30 mouse cellular contexts compared by ENCODE assay signal in genomic region chr5:92252031-92252430, GRCm38 (mm10). TPM values are rescaled to one million over a fixed set of nuclear protein-coding genes. Genes with fewer than 3 reads are reported as not detected.
"Had no signal": no experiment of that assay in that cellular context is flagged by ENCODE, and none has a peak within 500 bp of the region (broad histone marks: within the 10 kb centered on the region; RNA-seq: fewer than 3 reads in every experiment).

No protein-coding gene starts in this region.

- H3K4me2 ChIP-seq: limb, embryonic 13.5 days; liver, embryonic 13.5 days had no signal

- H3K9me3 ChIP-seq: limb, embryonic 10.5 days; limb, embryonic 13.5 days; midbrain, embryonic 15.5 days had no signal

- DNase-seq: kidney, adult 18-20 months; kidney, adult 9 months; kidney, postnatal 14 days; kidney, postnatal 4 days; liver, embryonic 13.5 days; liver, postnatal 0 days; lung, embryonic 14.5 days; right cerebral cortex, adult 18-20 months; right cerebral cortex, postnatal 14 days; right cerebral cortex, postnatal 4 days; thymus, adult 2 months; thymus, postnatal 14 days; thymus, postnatal 4 days had no signal

- H3K27ac ChIP-seq: limb, embryonic 10.5 days; limb, embryonic 13.5 days; liver, embryonic 13.5 days; macrophage; midbrain, embryonic 15.5 days had no signal

- ATAC-seq: intestine, embryonic 16.5 days; liver, postnatal 0 days; lung, postnatal 0 days had no signal

- H3K9ac ChIP-seq: limb, embryonic 13.5 days; liver, embryonic 13.5 days; liver, postnatal 0 days; lung, embryonic 14.5 days; midbrain, embryonic 15.5 days had no signal

- H3K4me1 ChIP-seq: liver, embryonic 13.5 days; midbrain, embryonic 15.5 days had no signal

- H3K27me3 ChIP-seq: limb, embryonic 13.5 days; midbrain, embryonic 15.5 days had no signal

- H3K4me3 ChIP-seq: limb, embryonic 10.5 days; limb, embryonic 13.5 days; liver, embryonic 13.5 days; myocyte had no signal

- H3K36me3 ChIP-seq: limb, embryonic 10.5 days; limb, embryonic 13.5 days; liver, embryonic 13.5 days; midbrain, embryonic 15.5 days had no signal

RNA-seq across cellular contexts. Expression of gene Ppef2, which starts 4.0 kb away (rescaled TPM):
- total RNA-seq: liver, adult 2 months; monocyte, adult 5-6 weeks had no signal
- polyA plus RNA-seq: liver, embryonic 13.5 days; liver, postnatal 0 days; macrophage; midbrain, embryonic 11.5 days; neural tube, embryonic 11.5 days had no signal

RNA-seq across cellular contexts. Expression of gene U90926, which starts 36.8 kb away (rescaled TPM):
- total RNA-seq: layer of hippocampus, adult 18-20 months; layer of hippocampus, postnatal 14 days; left cerebral cortex, adult 8-10 months; left cerebral cortex, postnatal 25 days; liver, adult 2 months; monocyte, adult 5-6 weeks had no signal
- polyA plus RNA-seq: intestine, embryonic 16.5 days; limb, embryonic 10.5 days; liver, adult 2 months; liver, embryonic 13.5 days; liver, postnatal 0 days; lung, embryonic 14.5 days; lung, postnatal 0 days; macrophage; midbrain, embryonic 11.5 days; midbrain, embryonic 15.5 days; myocyte; neural tube, embryonic 11.5 days; neural tube, embryonic 14.5 days; stomach, embryonic 16.5 days; thymus, adult 2 months had no signal
